Mouse (Mus musculus) cerebellum, adult 9-10 months (tissue): ENCODE data around the gene Lman1l.

Source experiments
- DNase-seq: peaks from one replicate; pipeline ENCODE4 v3.0.0; 2022

Lman1l gene

GRCm38 (mm10) chr9:57617556-57618169 is 2.9 kb downstream of the Lman1l start:
- no peak for DNase-seq

- no peak for DNase-seq
Observed at GRCm38 (mm10) chr9:57614786-57615185, 5.8 kb downstream of the Lman1l start.

GRCm38 (mm10) chr9:57613975-57614374 is 6.6 kb downstream of the Lman1l start:
- DNase-seq = no peak

DNA sequence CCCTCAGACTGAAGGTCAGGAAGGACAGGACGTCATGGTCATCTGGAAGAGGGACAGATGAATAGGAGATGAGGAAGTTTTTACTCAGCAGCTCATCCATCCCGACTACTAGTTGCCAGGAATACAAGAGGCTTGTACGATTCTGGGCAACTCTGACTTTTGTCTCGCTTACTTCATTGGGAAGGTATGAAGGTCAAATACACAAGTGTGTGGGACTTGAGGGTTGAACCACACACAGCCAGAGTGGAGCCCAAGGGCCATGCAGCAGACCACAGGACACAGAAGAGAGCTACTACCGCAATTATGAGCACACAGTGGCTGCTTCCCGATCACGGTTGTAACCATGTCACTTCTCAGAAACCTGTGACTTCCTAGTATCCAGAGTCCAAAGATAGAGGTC is 8.0 kb downstream of the Lman1l start:
- DNase-seq = no peak

- no peak for DNase-seq
Observed at GRCm38 (mm10) chr9:57610359-57610826, 10.2 kb downstream of the Lman1l start.

DNA sequence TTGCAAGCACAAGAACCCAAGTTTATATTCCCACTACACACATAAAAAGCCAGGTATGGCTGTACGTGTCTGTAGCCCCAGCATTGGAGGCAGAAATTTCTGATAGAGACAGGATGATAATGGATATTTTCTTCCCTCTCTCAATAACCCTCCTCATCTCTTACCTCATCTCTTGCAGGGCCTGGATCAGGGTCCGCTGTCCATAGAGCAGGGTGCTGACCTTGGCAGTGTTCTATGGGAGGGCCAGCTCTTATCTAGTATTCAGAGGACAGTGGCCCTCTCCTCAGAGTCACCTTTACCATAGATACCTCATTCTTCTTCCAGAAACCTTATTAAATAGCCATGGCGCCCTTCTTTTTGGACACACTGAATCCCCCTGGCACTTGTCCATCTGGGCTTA is 10.8 kb downstream of the Lman1l start:
- DNase-seq = no peak

- DNase-seq = no peak
Observed at GRCm38 (mm10) chr9:57606139-57606851, 14.3 kb downstream of the Lman1l start, which contains the start of gene Cplx3. Gene Cplx3, minus strand, starts transcription at chr9:57606281.

DNA sequence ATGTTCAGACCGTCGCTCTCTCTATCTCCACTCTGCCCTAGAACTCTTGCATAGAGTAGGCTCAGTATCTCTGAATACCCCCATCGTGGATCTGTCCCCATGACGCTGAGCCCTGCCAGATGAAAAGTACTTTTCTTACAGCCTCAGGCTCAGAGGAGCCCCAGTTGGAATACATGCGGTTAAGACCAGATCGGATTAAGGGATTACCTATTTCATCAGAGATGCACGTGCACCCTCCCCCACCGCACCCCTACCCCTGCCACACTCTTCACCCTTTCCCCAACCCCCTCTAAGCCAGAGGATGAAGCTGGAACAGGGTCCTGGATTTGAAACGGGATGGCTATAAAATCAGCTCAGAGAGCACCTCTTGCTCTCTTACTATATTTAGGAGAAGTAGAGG is 15.1 kb downstream of the Lman1l start:
- DNase-seq = no peak

- no peak for DNase-seq
Observed at GRCm38 (mm10) chr9:57604875-57605274, 15.7 kb downstream of the Lman1l start.

GRCm38 (mm10) chr9:57602098-57602497 is 18.5 kb downstream of the Lman1l start:
- no peak for DNase-seq

- DNase-seq = no peak
Observed at GRCm38 (mm10) chr9:57601353-57601706, 19.2 kb downstream of the Lman1l start.

DNA sequence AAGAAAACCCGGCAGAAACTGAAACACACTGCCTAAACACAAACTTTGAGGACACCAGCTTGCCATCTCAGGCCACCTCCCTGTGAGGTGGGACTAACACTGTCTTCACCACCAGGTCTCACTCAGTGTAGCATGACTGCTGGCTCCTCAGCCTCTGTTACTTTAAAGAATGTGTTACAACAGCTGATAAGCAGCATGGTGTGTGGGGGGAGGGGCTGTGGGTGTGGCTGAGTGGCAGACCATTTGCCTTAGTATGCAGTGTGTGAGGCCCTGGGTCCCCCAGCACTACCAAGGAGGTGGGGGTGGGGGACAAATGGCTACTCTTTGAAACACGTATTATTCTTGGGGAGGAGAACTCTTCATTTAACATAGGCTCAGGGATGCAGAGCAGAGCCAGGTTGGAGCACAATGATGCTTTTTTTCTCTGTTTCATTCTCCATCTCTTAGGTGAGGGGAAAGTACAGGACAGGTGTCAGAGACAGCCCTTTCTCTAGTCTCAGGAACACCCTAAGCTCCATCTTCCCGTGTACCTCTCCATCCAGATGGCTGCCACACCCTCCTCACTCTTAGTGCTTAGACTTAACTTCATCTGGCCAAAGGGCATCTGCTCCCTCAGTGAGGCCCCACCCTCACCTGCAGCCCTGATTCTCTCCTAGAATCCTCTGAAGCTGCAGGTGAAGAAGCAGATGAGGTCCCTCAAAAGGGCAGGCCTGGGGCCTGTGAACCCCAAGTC is 19.8 kb downstream of the Lman1l start:
- no peak for DNase-seq

- DNase-seq = no peak
Observed at GRCm38 (mm10) chr9:57598851-57599563, 21.6 kb downstream of the Lman1l start.

DNA sequence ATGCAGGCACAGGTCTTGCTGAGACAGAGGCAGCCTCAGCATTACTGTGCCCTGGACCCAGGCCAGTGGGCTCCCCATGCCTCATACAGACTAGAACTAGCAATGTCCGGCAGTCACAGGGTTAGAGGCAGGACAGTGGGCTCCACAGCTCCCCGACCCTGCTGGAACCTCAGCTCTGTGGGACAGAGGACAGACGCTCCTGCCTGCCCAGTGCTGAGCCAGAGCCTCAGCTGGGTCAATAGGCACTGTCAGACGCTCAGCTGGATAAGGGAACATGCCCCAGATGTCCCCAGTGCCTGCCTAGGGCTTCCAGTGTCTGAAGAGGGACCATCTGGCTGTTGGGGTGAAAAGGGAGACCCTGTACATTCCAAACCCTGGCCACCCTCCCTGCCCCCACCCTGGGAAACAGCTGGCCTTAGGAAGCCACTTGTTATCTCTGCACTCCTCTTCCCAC is 22.6 kb downstream of the Lman1l start:
- DNase-seq = no peak

DNA sequence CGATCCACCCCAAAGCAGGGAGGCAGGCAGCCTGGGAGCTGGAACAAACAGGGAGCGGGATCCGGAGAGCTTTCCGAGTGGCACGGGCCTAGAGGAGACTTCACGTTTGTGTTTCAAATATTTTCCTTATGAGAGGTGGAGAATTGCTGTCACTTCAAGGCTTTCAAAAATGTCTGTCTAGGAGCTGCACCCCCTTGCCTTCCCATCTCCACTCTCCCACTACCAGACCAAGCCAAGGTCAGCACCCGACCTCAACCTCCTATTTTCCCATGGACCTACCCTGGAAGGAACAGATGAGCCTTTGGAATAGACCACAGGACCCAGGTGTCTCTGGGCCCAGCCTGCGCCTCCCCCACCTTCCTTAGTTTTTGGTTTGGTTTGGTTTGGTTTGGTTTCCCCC is 23.3 kb downstream of the Lman1l start:
- no peak for DNase-seq

- DNase-seq = no peak
Observed at GRCm38 (mm10) chr9:57594174-57594509, 26.4 kb downstream of the Lman1l start.

DNA sequence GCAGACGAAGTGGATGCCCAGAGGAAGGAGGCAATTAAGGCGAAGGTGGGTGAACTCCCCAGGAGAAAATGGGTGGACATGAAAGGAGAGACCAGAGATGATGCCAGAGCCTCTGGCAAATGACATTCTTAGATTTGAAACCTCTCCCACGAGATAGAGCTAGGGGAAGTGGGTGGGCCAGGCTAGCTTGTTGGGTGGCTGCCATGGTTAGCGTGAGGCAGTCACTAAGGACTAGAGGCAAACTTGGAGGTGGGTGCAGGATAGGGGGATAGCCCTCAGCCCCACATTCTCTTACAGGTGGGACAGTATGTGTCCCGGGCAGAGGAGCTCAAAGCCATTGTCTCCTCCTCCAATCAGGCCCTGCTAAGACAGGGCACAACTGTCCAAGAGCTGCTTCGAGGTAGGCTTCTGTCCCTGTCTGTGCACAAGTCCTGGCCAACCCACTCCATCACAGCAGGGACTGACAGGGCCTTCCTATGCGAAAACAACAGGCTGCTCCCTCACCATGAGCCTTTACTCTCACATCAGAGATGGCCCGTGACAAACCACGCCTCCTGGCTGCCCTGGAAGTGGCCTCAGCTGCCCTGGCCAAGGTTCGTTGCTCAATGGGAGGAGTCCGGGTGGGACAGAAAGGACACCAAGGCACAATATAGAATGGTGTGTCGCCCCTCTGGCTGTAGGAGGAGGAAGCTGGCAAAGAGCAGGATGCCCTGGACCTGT is 27.0 kb downstream of the Lman1l start:
- DNase-seq = no peak

- no peak for DNase-seq
Observed at GRCm38 (mm10) chr9:57590726-57591125, 29.8 kb downstream of the Lman1l start.

DNA sequence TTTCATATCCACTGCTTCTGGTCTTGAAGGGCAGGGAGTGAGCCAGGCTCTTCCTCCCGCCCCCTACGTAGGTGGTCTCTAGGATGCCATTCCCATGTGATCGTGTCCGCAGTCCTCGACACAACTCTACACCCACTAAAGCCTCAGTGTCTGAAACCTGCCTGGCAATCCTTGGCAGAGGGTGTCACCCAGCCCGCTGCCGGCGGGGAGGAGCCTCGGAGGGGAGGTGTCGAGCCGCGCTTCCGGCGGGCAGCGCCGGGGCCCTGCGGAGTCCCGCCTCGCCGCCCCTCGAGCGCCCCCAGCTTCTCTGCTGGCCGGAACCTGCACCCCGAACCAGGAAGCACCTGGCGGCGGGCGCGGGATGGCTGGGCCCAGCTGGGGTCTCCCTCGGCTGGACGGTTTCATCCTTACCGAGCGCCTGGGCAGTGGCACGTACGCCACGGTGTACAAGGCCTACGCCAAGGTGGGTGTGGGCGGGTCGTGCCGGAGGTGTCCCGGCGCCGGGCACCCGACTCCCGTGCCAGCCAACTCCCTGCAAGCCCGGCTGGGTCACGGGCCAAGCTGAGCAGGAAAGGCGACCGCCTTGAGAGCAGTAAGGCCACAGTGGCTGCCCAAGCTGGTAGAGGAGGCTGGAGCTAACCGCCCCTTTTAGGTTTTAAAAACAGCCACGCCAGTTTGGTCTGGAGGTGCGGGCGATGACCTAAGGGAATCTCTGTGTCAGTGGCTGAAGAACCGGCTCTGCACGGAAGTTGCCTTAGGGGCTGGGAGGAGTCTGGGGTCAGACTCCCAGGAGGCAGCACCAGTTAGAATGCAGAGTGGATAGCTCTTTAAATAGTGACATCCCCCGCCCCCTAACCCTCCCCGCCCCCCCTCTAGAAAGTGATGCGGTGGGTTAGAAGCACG is 31.1 kb downstream of the Lman1l start, which contains the start of gene Ulk3:
Gene Ulk3 (plus strand): TSS at position 229 of the 903 bp plus-strand sequence.
- peak; percentile 76 for DNase-seq

DNA sequence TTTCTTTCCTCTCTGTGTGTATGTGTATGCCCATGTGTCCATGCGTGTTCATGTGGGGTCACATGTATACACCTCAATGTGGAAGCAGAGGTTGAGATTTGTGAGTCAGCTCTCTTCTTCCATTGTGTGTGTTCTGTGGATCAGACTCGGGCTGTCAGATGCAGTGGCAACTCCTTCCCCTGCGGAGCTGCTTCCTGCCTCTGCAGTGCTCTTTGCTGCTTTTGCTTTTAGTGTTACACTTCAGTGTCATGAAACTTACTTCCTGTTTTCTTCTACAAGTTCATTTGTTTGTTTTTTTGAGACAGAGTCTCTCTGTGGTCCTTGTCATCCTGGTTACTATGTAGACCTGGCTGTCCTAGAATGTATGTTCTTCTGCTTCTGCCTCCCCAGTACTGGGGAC is 35.6 kb downstream of the Lman1l start:
- DNase-seq = no peak

DNA sequence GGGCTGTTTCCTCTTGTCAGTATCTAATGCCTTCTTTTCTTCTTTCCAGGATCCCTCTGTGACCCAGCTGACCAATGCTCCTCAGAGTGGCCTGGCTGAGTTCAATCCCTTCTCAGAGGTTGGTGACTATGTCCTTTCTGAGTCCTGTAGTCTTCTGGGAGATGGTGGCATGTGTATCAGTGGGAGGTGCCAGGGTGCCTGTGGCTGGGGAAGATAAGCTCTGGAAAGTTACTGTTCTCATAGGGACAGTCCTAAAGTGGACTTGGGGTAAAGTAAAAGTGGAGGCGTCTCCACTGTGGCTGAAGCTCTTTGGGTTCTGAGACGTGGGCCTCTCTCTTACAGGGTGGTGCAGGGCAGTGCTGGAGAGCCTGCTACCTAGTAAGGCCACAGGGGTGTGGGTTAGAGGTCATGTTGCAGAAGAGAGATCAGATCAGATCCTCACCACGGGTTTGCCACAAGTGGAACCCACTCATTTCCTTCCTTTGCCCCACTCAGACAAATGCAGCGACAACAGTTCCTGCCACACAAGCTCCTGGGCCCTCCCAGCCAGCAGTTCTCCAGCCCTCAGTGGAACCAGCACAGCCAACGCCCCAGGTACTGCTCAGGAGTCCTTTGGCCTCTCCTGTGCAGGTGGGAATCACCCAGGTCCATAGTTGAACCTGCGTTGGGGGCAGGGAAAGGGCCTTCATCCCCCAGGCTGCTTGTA is 43.3 kb downstream of the Lman1l start:
- DNase-seq = no peak
